Mouse (Mus musculus) fibroblast of lung, adult 2 months (primary cell): Measurements from ENCODE around the gene Ap2a1.

Experiments used
- DNase-seq: peaks from one replicate; pipeline ENCODE4 v3.0.0-alpha.2; 2011; ENCODE audit warnings: low read depth

The Ap2a1 gene

DNA sequence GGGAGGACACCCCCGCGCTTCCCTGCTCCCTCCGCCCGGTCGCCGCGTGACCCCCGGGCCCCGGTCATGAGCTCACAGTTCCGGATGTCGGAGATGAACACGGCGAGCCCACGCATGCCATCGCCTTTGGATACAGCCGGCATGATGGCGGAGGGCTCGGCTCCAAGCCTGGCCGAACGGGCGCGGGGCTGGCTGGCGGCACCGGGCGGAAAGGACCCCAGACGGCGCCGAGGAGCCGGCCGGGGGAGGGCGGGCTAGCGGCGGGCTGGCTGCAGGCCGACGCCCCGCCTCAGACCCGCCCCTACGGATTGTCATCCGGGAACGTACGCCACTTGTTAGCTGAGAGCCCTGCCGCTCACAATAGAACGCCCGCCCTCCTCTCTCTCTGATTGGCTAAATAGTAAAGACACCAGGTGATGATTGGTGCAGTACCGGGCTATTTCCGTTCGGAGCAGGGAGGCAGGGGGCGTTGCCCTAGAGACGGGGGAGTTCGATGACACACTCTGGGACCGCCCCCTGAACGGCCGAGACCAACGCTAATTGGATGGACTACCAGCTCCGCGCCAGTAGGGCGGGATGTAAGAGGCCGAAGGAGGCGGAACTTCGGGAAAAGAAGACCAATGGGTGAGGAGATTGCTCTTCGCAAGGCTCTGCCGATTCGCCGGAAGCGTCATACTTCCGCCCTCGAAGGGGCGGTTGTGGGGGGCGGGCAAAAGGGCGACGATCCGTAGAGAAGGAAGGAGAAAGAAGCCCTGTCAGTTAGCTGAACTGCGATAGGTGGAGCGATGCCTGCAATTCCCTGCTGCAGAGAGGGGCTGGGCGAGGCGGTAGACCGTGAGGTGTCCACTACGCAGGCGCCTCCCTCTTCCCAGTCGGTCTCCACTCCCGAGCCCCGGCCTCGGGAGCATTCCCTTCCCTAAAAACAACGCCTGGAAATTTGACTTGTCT is at the start of gene Ap2a1:
Gene Ap2a1, minus strand, starts transcription at position 293 of the 948 bp plus-strand sequence.
- peak; percentile 100 for DNase-seq

DNA sequence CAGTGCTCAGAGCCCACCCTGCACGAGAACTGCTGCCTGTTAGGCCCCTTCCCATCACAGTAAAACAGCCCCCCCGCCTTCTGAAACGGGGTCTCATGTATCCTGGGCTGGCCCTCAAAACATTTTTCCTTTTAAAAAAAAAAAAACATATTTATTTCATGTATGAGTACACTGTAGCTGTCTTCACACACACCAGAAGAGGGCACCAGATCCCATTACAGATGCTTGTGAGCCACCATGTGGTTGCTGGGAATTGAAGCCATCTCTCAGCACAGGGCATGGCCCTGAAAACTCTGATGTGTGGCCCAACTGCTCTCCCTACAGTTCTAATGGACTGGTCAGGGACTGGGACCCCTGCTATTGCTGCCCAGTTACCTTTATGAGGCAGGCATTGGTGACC is 49.0 kb upstream of the Ap2a1 start:
- DNase-seq: no peak

DNA sequence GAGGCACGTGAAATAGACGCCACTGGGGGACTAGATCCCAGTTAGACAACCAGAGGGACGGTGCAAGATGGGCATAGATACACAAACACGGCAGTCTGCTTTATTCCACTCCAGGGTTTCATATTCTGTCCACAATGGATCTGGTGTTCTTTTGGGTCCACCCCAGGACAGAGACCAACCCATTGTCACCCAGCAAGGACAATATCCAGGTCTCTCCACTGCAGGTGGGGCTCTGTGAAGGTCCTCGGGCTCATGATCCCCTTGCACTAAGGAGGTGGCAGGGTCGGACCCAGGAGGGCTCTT is 45.8 kb upstream of the Ap2a1 start:
- DNase-seq: no peak

DNA sequence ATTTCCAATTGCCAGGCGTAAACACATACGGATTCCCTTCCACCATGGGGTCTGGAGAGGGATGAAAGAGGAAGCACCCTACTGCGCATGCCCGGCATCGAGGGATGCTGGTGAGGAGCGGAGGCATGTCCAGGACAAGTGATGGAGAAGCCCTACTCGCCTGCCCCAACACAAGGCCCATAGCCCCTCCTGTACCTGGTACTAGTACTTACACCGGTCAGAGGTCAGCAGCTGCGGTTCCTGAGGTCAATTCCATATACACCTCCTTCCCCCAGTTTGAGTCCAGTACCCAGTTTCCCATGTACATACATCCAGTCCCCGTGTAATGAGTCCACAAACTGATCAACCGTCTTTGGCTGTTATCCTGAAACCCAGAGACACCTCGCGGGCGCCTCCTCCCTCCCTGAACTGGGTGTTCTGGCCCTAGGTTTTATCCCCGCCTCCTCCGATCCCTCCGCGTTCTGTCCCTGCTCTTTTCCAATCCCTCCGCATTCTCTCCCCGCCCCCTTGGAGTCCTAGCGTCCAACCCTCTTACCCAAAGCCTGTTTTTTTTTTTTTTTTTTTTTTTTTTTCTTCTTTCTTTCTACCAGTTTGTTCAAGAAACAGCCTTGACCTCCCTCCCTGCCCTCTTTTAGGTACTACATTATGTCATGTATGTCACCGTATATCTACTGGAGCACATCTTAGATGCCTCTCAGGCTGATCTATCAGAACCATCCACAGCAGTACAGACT is 45.3 kb upstream of the Ap2a1 start, which contains the start of gene Cpt1c:
Gene Cpt1c, minus strand, starts transcription at position 469 of the 734 bp plus-strand sequence.
- DNase-seq: peak; percentile 75

DNA sequence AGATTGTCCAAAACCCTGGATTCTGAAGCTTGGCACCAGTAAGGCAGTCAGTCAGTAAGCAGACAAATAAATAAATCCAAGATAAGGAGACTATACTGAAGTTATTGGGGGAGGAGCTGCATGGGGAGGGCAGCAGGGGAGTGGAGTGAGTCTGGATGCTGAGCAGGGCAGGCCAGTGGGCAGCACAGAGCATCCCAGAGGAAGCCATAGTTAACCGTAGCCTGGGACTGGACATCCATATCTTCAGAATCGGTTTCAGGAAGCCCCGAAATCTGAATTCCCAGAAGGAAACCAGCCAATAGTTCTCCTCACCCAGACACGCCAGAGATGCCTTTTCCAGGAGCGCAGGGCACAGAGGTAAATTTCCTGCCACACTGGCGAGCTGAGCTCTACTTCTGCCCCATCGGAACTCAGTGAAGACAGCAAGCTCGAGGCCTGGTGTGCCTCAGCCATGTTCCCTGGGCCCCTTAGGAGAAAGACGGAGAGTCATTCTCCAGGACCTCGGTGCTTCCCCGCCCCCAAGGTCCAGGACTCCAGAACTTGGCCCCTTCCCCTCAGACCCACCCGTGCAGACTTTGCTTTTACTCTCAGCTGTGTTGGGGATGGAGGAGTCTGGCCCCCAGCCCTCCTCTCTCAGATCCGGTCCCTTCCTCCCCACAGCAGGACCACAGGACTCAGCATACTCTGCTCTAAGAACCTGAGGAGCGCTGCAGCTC is 44.3 kb upstream of the Ap2a1 start:
- no peak for DNase-seq

DNA sequence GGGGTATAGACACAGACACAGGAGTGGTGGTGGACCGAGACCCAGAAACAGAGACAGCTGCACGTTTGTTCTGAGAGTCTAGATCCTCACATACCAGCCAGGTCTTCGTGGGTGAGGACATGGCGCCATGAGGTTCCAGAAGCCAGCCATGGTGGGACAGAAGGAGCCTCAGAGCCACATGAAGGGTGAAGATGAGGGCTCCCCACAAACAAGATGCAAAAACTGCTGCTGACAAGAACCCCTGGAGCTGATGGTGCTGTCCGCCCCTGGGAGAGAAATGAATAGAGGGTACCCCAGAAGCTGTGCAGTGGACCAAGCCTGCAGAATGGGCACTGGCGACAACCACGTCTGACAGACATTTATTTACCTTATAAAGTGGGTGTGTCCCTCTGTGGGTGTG is 41.8 kb upstream of the Ap2a1 start:
- no peak for DNase-seq

DNA sequence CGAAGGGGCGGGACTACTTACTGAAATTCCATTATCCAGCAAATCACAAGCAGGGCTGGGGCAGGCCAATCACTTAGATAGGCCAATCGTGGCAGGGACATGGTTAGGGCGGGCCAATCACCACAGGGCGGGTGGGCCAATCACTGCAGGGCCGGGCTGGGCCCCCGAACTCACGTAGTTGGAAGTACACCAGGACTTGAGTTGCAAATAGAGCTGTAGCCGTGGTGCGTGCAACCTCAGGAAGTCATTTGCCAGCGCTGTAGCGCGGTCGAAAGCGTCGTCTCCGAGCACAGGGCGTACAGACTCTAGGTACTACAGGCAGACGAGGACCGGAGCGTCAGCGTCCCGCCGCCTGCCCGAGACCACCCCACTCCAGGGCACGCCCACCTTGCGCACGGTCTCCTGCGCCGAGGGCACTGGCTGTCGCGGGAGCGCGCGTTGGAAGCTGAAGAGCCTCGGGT is 41.0 kb upstream of the Ap2a1 start:
- DNase-seq: peak; percentile 68

DNA sequence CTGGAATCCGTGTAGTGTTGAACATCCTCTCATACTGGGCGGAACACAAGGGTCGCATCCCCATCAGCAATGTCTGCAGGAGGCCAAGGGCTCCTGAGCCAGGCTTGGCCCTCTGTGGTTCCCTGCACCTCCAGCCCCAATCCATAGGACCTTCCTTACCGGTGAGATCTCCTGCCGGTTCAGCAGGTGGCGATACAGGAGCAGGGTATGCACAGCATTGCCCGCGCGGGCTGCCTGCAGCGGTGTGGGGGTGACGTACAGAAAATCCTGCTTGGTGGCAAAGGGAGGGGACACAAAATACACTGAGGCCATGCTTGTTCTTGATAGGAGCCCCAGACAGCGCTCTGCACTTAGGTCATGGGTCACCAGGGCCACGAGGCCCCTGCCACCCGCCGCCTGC is 37.3 kb upstream of the Ap2a1 start:
- DNase-seq: no peak

DNA sequence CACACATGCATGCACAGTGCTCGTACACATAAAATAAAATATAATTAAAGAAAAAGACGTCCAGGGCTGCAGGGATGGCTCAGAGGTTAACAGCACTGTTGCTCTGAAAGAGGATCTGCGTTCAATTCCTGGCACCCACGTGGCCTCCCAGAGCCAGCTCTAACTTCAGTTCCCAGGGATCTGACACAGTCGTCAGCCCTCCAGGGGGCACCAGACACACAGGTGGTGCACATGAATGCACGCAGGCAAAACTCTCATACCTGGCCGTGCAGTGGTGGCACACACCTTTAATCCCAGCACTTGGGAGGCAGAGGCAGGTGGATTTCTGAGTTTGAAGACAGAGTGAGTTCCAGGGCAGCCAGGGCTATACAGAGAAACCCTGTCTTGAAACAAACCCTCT is 36.7 kb upstream of the Ap2a1 start:
- no peak for DNase-seq

DNA sequence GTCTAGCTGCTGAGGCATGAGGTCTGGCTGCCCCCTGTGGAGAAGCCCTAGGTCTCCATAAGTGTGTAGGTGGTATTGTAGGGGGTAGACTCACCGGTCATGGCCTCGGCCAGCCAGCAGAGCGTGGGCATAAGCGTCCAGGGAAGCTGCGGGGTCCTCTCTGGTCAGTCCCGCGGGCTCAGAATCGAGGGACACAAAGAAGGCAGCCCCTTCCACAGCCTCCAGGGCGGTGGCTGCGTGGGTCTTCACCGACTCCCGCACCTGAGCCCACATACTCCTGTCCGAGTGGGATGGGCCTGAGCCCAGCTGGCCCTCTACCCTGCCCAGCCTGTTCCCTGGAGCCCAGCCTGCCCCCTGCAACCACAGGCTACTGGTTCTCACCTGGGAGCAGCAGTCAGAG is 35.7 kb upstream of the Ap2a1 start:
- DNase-seq: no peak

DNA sequence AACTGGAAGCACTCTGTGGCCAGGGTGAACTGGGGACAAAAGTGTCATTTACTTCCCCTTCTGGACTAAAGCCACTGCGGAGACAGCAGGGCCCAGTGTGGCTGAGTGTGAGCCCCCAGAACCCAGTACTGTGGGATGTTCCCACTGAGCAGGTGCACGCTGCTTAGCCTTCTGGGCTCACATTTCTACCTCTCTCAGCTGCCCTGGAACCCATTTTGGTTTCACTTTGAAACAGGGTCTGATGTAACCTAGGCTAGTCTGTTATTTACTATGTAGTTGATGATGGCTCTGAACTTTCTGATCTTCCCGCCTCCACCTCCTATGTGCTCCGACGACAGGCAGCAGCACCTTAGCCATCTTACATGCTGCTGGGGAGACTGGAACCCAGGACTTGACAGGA is 33.5 kb upstream of the Ap2a1 start:
- no peak for DNase-seq

DNA sequence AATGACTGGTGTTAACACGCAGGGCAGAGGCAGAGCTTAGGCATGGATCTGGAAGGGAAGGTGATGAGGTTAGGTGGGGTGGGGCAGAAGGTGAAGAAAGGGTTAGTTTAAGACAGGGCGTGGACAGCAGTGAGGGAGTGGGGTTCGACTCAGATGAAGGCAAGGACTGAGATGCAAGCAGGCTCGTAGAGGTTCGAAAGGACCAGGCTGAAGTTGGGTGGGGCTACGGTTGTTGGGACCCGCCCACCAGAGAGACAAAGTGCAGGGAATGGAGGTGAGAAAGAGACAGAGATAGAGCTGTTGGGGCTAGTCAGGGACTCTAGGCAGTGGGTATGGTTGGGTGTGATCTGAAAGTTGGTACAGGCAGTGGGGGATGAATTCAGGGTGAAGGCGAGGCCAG is 33.0 kb upstream of the Ap2a1 start:
- no peak for DNase-seq

DNA sequence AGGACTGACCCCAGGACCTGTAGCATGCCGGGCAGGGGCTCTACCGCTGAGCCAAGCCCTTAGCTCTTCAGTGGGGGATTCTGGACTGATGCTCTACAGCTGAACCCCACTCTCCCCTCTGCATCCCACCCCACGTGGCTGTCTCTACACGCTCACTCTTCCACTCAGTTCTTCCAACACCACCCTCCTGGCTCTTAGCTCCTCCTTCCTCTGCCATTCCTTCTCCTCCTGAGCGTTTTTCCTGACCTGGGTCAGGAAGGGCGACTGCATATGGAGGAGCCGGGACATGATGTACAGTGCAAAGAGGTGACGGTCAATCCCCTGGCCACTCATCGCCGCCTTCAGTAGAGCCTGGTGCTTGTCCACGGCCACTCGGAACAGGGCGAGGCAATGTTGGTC is 31.2 kb upstream of the Ap2a1 start:
- DNase-seq: no peak

DNA sequence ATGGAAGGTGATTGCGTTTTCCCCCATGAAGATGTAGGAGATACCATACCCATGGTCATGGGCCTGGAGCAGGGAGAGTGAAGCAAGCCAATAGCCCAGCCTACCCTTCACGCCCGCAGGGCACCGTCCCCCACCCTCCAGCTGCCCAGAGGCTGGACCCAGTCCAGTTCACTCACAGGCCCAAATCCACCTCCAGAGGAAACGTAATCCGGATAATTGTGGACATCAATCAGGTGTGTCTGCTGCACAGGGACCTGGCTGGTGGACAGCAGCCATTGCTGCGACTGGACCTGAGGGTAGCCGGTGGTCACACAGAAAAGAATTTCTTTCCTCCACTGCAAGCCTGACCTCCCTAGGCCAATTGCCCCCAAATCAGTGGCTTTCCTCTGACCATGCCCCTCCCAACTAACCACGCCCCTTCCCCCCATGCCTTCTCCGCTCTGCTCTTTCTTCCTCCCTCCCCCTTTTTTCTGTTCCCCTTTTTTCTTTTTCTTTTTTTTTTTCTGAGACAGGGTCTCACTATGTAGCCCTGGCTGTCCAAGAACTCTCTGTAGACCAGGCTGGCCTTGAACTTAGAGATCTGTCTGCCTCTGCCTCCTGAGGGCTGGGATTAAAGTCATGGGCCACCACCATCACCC is 30.7 kb upstream of the Ap2a1 start:
- no peak for DNase-seq

DNA sequence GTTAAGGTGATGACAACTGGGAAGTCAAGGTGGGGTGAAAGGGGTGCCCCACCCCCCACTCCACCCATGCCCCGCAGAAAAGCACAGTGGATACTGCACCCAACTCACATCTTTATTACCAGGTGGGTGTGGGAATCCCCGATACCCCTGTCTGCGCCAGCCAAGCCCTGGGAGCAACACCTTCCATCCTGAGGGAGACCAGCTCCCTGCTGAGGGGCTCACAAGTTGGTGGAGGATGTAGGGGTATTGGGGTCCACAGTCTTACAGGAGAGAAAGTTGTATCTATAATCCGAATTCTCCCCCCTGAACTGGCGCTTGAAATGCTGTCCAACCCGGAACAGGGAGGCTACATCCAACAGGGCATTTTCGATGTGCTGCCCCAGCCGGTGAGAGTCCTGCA is 30.0 kb upstream of the Ap2a1 start:
- DNase-seq: no peak

DNA sequence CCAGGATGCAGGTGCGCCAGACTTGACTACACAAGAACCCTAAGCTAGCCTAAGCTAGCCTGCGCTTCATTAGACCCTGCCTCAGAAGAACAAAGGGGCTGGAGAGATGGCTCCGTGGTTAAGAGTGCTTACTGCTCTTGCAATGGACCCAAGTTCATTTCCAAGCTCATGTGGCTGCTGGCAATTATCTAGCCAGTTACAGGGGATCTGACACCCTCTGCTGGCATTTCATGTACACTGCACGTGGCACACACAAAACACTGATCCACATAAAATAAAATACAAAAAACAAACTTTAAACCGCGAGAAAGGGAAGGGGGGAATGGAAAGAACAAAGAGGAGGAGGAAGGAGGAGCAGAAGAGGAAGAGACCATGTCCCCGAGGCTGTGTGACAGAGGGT is 28.9 kb upstream of the Ap2a1 start:
- DNase-seq: no peak

DNA sequence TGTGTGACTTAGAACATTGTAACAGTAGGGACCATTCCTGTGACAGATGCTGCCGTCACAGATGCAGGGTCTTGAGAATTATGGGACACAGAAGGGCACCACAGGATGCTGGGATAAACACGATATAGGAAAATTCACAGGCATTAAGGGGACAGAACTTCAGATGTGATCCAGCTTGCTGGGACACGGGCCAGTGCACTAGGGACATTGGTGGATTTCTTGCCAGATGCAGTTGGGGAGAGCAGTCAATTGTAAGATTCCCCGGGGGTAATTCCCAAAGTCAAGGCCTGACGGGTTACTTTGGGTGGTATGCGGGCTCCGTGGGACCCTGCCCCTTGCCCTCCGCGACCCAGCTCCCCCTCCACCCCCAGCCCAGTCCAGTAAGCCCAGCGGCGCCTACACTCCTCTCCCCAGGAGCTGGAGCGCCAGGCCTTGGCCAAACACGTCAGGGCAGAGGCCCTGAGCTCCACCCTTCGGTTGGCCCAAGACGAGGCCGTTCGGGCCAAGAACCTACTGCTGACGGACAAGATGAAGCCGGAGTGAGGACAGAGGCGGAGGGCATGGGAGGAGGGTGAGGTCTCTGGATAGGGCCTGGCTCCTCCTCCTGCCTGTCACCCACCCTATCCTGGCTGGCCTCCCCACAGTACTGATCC is 28.0 kb upstream of the Ap2a1 start:
- DNase-seq: no peak

DNA sequence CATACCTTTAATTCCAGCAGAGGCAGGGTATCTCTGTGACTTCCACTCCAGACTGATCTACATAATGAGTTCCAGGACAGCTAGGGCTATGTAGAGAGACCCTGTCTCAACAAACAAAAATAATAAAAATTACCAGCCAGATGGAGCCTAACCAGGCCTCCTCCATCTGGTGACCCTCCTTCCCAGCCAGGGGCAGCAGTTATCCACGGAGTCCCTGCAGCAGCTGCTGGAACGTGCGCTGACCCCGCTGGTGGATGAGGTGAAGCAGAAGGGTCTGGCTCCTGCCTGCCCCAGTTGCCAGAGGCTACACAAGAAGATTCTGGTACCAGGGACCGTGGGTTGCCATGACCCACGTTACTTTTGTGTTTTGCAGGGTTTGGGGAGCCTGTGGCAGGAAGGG is 27.0 kb upstream of the Ap2a1 start:
- no peak for DNase-seq

DNA sequence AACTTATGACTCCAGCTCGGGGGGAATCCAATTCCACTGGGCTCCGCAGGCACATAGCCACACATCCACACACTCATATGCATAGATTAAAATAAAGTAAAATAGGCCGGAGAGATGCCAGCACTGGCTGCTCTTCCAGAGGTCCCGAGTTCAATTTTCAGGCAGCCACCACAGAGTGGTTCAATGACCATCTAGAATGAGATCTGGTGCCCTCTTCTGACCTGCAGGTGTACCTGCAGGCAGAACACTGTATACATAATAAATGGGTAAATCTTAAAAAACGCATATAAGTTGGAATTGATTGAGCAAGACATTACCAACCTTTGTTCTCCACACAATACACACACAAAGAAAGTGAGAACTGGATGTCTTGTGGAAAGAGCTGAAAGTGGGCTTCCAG is 26.3 kb upstream of the Ap2a1 start:
- DNase-seq: no peak

DNA sequence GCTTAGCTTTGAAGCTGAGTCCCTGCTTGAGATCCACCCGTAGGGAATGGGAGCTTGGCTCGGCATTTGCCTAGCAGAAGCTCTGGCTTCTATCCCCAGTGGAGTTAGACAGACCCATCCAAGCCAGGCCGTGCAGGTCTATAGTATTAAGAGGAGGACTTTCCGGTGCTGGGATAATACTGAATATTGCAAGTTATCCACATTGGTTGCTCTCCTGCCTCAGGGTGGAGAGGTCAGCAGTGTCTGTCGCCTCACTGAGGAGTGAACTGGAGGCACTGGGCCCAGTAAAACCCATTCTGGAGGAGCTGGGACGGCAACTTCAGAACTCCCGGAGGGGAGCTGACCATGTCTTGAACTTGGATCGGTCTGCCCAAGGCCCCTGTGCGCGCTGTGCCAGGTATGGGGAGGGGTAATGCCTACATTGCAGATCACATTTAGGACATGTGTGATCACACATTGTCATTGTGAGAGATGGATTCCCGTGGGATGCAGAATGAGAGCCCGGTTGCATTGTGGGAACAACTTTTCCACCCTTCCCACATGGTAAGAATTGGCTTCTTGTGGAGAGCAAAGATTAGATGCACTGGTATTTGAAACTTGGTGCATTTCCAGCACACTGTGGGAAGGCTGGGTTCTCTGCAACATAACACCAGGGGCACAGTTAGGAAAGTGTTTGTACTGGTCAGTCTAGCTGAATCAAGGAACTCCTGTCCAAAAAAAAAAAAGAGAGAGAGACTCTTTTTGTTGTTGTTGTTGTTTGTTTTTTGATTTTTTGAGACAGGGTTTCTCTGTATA is 25.0 kb upstream of the Ap2a1 start:
- peak; percentile 86 for DNase-seq

DNA sequence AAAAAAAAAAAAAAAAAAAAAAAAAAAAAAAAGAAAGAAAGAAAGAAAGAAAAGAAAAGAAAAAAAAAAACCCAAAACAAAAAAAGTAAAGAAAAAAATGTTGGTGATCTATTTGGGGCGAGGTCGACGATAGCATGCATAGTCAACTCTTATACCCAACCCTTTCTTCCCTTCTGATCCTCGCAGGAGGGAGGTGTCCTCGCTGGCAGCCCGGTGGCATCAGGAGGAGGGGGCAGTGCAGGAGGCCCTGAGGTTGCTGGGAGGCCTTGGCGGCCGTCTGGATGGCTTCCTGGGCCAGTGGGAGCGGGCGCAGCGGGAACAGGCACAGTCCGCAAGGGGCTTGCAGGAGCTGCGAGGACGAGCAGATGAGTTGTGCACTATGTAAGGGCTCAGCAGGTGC is 24.3 kb upstream of the Ap2a1 start:
- no peak for DNase-seq
